Mouse (Mus musculus) c-Kit-negative CD71-positive TER-119-positive erythroid progenitor cells, embryonic 14.5 days (primary cell): ENCODE data around the gene Kcnh4.
A peak's percentile ranks its signal among the peaks of the same experiment; 100 is the strongest.

Source experiments
- DNase-seq: peaks from one replicate; pipeline ENCODE4 v3.0.0-alpha.2; 2013; ENCODE audit warnings: low read depth, low spot score

The Kcnh4 gene

DNA sequence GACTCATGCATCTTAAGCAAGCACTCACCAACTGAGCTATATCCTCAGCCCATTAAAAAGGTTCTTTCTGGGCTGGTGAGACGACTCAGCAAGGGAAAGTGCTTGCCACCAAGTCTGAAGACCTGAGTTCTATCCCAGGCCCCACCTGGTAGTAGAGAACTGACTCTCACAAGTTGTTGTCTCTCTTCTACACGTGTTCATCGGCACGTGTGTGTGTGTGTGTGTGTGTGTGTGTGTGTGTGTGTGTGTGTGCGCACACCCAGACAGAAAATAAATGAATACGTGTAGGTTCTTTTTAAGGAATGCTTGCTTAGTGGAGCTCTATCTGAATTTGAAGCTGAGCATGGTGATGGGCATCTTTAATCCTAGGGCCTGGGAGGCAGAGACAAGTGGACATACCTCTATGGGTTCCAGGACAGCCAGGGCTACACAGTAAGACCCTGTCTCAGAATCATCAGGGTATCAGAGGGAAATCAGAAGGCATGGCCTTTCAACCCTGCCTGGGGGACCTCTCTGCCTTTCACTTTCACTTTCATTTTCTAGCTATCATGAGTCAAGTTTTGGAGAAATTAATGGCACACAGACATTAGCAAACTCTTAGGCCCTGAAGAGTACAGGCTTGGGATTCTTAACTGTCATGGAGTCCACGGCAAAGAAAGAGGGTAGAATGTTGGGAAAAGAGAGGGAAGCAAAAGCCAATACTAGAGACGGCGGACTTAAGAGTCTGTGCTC lies 24.4 kb downstream of the Kcnh4 start:
- no peak for DNase-seq

DNA sequence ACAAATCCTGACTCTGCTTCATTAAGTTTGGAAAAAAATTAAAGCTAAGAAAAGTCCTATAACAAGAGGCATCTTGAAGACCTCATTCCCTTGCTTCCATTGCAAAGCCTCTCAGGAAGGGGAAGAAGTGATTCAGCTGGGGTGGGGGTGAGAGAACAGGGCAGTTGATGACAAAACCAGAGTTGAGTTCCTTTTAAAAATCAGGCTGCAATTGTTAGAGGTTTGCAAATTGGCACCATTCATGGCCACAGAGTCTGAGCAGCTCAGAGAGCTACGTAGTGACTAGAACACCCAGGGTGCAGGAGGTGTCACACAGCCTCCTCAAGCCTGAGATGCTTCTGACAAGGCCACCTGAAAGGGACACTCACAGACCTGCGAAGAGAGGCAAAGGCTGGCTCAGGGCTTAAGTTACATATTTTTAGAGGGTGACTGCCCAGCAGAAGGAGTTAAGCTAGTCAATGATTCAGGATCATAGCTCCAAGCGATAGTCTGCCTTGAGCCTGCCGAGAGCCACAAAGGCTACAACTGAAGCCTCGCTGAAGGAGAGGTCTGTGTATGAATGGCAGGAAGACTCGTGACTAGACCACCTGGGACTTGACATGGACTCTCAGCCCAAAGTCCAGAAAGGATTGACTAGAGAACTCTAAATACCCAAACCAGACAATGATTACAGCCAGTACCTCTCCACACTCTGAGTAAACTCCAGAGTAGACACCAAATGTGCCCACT lies 29.1 kb downstream of the Kcnh4 start:
- DNase-seq = no peak

DNA sequence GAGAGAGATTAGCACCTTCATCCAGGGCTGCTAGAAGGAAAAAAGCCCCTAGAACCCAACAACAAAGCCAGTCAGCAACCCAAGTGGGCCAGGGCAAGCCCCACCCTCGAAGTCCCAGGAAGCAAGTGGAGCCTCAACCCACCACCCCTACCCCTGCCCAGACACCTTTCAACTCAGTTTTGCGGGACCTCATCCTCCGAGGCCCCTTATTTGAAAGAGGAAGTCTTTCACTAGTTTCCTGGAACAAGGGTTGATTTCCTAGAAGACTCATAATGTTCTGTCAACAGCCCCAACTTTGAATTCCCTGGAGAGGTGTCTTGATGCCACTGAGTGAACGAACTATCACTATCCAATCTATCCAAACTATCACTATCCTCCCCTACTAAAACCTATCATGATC lies 29.8 kb downstream of the Kcnh4 start:
- DNase-seq = no peak

DNA sequence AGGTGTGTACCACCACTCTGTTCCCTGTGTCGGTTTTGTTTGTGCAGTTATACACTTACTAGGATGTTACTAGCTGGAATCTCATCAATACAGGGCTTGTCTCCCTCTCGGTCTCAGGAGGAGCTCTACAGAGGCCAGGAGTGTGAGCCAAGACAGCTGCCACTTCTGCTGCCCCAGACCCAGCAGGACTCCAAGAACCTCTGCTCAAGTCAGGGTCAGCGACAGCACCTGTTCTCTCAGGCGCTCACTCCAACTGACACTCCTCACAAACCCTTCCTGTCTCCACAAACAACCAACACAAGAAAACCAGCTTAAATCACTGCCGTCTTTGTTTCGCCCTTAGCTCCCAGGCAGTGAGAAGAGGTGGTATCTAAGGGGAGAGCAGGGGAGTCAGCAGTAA lies 31.1 kb downstream of the Kcnh4 start:
- DNase-seq = no peak

DNA sequence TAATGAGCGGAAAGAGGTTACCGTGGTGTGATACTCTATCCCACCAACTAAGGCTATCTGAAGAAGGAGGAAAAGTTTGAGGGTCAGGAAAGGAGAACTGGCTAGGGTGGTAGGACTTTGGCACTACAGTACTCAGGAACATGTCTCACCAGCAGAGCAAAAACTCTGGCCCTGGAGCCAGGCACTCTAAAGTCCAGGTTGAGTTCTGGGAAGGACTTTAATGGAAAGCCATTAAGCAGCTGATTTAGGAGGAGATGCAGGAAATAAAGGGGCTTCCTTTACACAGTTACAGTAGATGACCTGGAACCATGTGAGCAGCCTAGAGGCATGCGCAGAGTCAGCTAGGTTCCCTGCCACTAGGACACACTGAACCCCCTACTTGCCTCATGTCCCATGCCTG lies 32.5 kb downstream of the Kcnh4 start:
- no peak for DNase-seq

DNA sequence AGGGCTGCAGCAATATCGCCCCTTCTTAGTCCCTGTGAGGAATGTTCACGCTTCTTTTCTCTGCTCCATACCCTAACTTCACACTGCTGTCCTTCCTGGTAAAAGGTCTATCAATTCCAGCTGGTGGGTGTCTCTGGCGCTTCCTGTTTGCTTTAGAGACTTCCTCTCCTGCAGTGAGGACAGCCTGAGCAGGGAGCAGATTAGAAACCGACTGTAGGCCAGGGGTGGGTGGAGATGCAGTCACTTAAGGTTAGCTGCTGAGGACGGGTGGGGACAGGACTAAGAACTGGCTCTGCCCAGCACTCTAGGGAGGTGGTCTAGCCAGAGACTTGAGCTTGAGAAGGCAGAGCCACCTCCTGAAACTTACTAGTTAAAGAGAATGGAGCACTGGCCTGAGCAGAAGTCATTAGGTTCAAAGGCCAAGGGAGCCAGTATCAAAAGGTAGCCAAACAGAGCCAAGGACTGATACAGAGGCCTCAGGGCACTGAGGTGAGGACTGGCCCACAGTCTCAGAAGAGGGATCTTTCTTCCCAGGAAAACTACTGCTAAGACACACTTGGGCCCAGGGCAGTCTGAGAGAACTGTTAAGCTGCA lies 34.7 kb downstream of the Kcnh4 start:
- no peak for DNase-seq

DNA sequence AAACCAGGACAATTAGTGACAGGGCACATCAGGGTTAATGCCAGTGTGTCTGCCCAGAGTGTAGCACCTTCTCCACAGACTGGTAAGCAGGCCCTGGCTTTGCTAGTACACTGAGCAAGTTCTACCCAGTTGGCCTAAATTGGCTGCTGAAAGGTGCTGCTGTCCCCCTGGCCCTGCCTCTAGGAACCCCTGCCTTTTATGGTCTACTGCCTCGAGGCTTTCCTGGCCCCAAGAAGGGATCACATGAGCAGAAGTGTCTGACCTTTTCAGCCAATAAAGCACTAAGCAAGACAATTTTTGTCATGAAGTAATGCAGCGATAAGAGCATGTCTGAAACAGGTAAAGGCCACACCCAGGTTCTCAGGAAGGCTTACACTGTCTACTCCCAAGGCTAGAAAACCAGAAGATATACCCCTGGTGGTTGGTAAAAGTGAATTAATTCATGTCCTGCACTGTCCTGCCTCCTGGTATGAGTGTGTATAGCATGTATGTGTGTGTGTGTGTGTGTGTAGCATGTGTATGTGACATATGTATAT lies 37.2 kb downstream of the Kcnh4 start:
- DNase-seq = no peak

DNA sequence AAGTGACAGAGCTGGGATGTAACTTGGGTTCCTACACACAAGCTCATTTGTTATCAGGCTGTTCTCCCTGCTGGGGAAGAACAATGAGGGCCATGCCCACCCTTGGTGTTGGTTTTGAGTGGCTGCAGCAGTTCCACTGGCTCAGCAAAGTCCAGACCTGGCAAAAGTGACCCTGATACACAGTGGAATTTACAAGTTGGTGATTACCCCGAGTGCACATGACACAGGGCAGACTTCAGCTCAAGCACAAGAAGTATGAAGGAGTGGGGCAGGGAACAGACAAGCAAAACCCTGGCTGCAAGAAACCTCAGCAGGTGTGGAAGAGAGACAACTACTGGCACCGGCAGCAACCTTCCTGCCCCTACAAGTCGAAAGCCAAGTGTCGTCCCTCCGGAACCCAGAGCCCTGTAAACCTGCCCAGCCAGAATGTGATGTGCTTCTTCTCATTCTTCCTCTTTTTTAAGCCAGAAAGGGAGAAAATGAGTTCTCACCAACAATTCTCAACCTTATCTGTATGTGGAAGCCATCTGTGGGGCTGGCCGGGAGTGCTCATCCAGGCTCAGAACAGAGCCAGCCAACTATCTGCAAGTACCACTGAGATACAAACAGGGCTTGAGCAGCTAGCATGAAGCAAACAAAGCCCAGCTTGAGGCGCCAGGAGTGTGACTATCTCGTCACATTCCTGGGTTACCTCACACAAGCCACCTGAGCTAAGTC lies 37.8 kb downstream of the Kcnh4 start:
- no peak for DNase-seq

DNA sequence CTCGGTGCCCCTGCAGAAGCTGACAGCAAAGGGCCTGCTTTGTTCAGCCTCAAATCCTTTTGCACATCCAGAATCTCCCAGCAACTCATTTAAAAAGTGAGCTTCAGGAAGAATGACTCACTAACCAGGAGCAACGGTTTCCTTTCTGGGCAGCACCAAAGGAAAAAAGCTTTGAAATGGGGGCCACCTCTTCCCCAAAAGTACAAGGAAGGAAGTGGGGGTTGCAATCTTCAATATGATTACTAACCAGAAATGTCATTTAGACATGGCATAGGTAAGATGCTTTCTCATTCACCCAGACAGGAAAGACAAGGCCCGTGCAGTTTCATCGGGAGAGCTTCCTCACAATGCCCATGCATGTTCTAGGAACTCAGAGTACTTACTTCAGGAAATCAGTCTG lies 38.5 kb downstream of the Kcnh4 start:
- no peak for DNase-seq

DNA sequence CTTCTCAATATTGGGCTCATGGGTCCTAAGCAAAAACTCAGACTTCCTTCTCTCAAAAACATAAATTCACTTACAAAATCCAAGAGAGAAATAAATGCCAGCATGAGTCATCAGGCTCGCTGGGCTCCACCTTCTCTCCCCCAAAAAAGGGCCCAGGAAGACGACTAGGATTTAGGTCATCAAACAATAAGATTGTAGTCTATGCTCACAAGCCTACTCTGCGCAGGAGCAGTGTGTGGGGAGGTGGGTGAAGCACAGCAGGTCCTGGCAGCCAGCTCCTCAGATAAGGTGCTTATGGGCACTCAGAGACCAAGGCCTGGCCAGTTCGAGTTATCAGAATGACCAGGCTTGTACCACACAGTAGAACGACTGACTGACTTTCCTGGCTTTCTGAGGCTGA lies 39.4 kb downstream of the Kcnh4 start:
- no peak for DNase-seq

DNA sequence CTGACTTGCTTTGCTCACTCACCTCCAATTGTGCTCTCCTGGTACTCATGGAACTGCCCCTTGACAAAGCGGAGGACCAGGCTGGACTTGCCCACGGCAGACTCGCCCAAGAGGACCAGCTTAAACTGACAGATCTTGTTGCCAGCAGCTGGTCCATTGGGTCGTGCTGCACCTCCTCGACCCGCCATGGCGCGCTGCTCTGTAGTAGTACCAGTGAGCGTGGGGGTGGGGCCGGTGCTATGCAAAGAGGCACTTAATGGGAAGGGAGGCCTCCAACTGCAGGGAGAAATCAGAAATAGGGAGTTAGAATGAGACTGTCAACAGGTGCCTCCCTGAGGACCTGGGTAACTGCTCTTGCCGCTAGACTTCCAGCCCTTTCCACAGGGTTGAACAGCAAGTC lies 39.8 kb downstream of the Kcnh4 start:
- DNase-seq = no peak

DNA sequence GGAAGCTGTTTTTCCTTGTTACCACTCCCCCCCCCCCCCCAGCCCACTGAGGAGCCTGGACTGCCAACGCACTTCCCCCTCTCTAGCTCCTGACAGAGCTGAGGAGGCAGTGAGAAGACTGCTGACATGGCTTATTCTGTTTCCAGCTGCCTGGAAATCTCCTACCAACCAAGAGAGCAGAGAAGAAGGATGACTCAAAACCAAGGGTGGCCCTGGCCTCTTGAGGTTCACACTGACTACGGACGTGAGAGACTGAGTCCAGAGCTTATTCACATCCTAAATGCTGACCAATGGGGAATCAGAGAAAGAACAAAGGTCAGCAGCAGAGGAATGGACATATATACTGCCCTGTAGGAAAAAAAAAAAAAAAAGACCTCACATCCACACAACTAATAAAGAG lies 40.4 kb downstream of the Kcnh4 start:
- no peak for DNase-seq

DNA sequence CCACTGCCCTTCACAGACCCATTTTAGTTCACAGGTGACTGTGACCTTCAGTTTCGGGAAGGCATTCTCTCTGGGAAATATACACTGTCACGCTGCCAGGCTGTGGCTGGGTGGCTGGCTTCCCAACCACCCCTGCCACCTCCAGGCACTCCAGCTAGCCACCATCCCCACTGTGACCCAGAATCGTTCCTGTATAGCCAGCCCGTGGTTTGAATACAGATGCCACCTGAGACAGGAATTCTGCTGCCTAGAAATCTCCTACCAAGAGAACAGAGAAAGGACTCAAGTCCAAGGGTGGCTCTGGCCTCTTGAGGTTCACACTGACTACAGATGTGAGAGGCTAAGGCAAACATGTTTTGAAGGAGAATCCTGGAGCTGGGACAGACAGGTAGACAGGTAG lies 40.9 kb downstream of the Kcnh4 start:
- no peak for DNase-seq

DNA sequence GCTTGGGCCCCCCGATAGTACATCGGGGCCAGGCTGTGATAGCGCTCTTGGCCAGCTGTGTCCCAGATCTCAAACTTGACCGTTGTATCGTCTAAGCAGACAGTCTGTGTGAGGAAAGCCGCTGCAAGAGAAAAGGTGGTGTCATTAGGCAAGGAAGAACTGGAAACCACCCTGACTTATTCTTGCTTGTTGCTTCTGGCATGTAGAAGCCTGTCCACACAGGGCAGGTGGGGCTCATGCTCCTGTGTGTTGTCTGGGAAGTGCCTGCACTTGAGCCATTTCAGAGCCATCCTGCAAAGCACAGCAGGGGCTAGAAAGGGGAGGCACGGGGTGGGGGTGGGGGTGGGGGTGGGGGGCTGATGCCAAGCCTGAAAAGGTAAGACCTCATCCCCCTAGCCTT lies 41.3 kb downstream of the Kcnh4 start:
- no peak for DNase-seq

DNA sequence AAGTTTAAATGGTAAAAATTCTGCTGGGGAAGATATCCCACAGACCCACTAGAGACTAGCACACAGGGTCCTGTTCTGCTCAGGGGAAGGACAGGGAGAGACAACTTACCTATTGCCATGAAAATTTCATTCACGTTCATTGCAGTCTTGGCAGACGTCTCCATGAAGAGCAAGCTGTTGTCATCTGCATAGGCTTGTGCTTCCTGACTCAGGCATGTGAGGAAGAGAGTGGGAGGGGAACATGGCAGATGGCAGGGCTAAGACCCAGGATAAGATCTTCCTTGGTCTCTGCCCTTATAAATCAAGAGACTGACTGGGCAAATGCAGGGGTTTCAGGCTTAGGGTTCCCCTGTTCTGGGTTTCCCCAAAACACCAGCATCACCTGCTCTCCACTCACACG lies 43.1 kb downstream of the Kcnh4 start:
- no peak for DNase-seq

DNA sequence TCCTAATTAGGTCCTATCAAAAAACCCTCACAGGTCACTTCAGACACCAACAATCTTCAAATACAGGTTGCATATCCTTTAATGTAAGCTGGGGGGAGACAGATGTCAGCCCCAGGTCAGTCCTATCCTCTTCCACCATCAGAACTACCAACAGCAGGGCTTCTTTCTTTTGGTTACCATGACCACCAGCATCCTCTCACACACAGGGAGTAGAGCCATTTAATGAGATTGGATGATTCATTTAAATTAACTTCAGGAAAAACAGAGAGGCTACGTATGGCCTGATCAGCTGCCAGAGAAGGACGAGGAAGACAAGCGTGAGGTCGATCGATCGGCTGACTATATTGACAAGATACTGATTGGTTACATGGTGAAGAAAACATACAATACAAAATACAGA lies 44.8 kb downstream of the Kcnh4 start:
- no peak for DNase-seq

DNA sequence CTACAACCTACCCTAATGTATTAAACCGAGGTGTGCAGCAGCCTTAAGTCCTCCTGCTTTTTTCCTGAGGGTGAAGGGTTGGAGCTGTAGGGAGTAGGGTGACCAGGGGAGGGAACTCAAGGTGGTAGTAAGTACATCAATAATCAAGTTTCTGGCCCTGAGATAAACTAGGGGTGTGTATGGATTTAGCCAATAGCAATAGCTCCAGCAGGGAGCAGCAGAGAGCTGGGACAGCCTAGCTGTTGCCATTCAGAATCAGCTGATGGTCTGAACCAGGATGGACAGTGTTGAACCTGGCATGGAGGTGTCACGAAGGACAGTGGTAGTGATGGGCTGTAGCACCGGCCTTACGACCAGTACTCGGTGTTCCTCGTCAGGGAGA lies 45.2 kb downstream of the Kcnh4 start:
- peak; percentile 65 for DNase-seq

DNA sequence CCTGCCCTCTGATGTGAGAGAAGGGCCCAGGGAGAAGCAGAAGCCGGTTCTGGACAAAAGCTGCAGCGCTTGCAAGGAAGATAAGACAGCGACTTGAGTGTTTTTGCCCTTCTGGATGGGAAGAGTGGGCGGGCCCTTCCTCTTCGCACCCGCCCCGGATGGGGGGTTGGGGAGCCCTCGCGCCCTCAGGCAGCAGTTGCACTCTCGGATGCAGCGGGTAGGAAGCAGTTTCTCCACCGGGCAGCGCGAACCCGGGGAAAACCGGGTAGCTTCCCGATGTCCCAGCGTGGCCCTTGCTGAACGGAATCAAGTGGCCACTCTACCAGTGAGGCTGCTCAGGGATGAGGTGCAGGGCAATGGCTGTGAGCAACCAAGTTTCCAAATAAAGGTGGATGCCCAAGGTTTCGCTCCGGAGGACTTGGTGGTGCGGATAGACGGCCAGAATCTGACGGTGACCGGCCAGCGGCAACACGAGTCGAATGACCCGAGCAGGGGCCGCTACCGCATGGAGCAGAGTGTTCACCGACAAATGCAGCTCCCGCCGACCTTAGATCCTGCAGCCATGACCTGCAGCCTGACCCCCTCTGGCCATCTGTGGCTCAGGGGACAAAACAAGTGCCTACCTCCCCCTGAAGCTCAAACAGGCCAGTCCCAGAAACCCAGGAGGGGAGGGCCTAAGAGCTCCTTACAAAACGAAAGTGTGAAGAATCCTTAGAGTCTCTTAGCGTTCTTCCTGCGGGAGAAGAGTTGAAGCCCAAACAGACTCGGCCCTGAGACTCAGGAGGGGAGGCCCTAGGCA lies 45.8 kb downstream of the Kcnh4 start, which contains the start of gene Hspb9:
Hspb9 (plus strand) TSS at position 116 of the 799 bp plus-strand sequence.
- DNase-seq = peak; percentile 36

DNA sequence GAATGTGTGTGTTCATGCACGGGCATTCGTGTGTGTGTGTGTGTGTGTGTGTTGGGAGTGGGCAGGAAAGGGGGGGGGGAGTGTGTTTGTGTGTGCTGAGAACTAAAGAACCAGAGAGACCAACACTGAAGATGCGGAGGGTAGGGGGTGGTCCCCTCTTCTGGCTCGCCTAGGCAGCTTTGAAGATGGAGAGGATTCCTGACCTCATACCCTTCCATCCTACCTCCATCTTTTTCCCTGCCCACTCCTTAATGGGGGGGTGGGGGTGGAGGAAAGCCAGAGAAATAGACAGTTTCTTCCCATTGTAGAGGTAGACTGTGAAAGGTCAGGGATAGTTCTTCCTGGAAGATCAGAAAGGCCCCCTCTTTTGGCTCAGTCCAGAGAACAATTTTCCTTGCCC lies 46.6 kb downstream of the Kcnh4 start:
- DNase-seq = no peak

DNA sequence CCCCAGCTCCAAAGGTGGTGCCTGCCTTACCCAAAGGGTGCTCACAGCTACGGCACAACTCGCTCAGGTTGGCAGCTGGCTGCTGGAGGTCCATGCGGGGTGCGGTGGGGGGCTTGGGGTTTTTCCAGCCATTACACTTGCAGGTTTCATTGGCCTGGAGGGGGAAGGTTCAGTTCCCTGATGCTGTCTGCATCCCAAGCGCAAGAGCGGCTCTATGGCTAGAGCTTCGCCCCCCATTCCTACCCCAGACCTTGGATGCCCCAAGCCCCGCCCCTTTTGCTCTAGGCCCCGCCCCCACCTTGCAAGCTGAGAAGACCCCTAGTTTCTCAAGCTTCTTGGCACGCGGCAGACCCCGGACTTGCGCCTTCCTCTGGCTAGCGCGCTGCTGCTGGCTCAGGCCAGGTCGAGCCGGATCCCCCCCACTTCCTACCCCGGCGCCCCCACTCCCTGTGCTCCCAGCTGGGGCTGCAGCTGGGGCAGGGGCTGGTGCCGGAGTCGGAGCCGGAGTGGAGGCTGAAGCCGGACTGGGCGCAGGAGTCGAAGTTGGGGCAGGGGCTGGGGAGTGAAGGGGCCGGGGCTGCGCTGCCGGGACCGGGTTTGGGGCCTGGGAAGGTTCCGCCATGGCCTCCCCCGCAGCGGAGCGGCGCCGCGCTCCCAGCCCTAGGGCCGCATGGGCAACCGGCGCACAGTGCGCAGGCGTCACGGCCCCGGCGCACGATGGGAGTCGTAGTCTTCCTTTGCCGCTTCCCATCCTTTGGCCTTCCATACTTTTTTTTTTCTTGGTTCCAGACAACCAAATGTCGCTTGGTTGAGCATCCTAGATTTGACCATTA lies 47.7 kb downstream of the Kcnh4 start, which contains the start of gene Kat2a:
Kat2a (minus strand) TSS at position 683 of the 833 bp plus-strand sequence.
- peak; percentile 47 for DNase-seq
